ENCODE assay signal across 13 mouse cellular contexts in the genomic region with DNA sequence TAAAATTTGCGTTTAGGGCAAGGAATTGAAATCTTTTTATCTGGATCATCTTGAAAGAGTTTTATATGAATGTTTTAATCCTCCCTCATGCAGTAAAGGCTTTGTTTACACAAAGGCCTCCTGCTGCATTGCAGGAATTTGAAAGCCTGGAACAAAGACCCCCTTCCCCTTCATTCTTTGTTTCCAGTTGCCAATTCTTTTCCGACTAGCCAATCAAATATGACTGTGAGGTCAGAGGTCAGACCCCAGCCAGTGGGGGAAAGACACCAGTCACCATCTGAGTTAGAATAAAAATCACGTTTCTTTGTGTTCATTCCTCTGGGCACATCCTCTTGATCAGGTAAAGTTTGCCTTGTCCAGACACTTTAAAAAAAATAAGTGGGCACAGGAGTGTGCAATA.
"Had no signal": no experiment of that assay in that cellular context is flagged by ENCODE, and none has a peak within 500 bp of the region (broad histone marks: within the 10 kb centered on the region; RNA-seq: fewer than 3 reads in every experiment).

No protein-coding gene starts in this region.

- H3K4me2 ChIP-seq: limb, embryonic 13.5 days; midbrain, embryonic 15.5 days had no signal

- ATAC-seq: midbrain, embryonic 15.5 days had no signal

- H3K9me3 ChIP-seq: limb, embryonic 13.5 days; midbrain, embryonic 15.5 days had no signal

- H3K27ac ChIP-seq: layer of hippocampus, adult 2 months; limb, embryonic 13.5 days; liver, embryonic 14.5 days; midbrain, embryonic 15.5 days had no signal

- H3K4me1 ChIP-seq: limb, embryonic 13.5 days; midbrain, embryonic 15.5 days had no signal

- H3K9ac ChIP-seq: limb, embryonic 13.5 days; liver, embryonic 14.5 days; midbrain, embryonic 15.5 days had no signal

- DNase-seq: kidney, adult 18-20 months; kidney, postnatal 10 days; kidney, postnatal 4 days; left cerebral cortex, postnatal 4 days; lung, adult 18-20 months; right cerebral cortex, postnatal 4 days; spleen, adult 18-20 months; thymus, adult 2 months; thymus, postnatal 25 days had no signal

- H3K27me3 ChIP-seq: limb, embryonic 13.5 days; midbrain, embryonic 15.5 days had no signal

- H3K36me3 ChIP-seq: limb, embryonic 13.5 days; midbrain, embryonic 15.5 days had no signal

- H3K4me3 ChIP-seq: layer of hippocampus, adult 2 months; limb, embryonic 13.5 days; midbrain, embryonic 15.5 days had no signal
